Mouse (Mus musculus) hematopoietic stem cell, adult 5-6 weeks (primary cell): Measurements from ENCODE around the gene Ass1. TPM values are rescaled to one million over a fixed set of nuclear protein-coding genes. Genes with fewer than 3 reads are reported as not detected.
"Not testable (repeated sequence)": the region's sequence is repeated elsewhere in the genome, so short reads cannot be mapped to it uniquely, and the experiment has no call there.

Experiments used
- ATAC-seq, 2 experiments: fragments of 125-278 bp in 1 of 2; replicated peaks in 1 of 2; 2 replicates each; pipeline ENCODE4 v1.8.0; 2016 to 2017; ENCODE audit warnings: inconsistent platforms in 2 of 2, mild to moderate bottlenecking in 2 of 2, moderate number of reproducible peaks in 2 of 2, low read depth in 1 of 2, moderate TSS enrichment in 1 of 2; ENCODE audit not compliant: low FRiP score in 2 of 2, poor library complexity in 2 of 2, severe bottlenecking in 2 of 2, insufficient read depth in 1 of 2, low TSS enrichment in 1 of 2
- total RNA-seq: library from RNA; stranded (forward); fragments of 172-1452, 232-1000 nt; gene quantifications from 2 replicates; pipeline ENCODE4 v1.2.3, GENCODE M21; 2017

The Ass1 gene
- total RNA-seq, 1 experiment from 2014 or later, result 63.3 TPM

DNA sequence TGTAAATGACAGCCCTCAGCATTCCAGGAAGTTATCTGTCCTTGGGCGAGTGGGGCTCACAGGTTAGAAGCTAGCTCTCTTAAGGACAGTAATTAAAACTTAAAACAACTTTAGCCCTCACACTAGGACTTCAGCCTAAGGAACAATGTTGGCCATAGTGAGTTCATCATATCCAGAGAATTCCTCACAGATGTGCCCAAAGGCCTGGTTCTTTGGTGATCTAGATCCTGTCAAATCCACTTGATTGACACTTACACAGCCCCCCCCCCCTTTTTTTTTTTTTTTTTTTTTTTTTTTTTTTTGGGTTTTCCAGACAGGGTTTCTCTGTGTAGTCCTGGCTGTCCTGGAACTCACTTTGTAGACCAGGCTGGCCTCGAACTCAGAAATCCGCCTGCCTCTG lies 81.3 kb downstream of the Ass1 start:
- not testable (repeated sequence) for ATAC-seq

DNA sequence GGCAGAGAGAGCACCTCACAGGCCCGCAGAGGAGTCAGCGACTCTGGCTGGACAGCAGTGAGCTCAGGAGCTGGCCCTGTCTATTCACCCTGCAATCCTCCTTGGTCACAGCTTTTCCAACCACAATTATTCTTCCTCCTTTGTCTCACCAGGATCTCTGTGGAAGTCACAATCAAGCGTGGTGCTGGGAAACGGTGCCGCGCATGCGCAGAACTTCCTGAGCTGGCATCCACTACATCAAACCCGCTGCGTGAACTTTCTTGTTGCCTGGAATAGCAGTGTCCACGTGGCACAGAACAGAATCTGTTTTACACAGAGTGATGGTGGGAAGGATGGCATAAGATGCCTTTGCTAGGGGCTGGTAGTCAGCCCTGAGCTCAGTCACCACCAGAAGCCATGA lies 82.0 kb downstream of the Ass1 start:
- no peak for ATAC-seq

DNA sequence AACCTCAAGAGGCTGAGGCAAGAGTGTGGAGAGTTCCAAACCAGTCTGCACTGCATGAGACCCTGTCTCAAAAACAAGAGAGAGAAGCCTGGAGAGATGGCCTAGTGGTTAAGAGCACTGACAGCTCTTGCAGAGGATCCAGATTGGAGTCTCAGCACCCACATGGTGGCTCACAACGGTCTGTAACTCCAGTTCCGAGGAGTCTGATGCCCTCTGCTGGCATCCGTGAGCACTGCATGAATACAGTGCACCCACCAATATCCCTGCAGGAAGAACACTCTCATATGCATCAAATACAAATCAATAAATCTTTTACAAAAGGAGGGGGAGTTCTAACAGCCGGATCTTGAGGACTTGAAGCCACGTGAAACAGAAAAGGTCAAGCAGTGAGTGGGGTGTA lies 84.6 kb downstream of the Ass1 start:
- ATAC-seq, result no peak

Other genes with a start within 250 kb of the Ass1 start
- 4.0 and 6.4 TPM in 2 replicates for gene Ncs1, start 224.4 kb upstream of the Ass1 start, total RNA-seq
- gene Hmcn2, start 155.8 kb upstream of the Ass1 start, total RNA-seq, result 1.5 TPM in 1 of 2 replicates, not detected in the other
- 32.0 and 36.3 TPM in 2 replicates for gene Fubp3, start 102.4 kb downstream of the Ass1 start, total RNA-seq
- gene Prdm12, start 169.8 kb downstream of the Ass1 start, total RNA-seq, result not detected in 2 replicates
- 77.7 and 85.4 TPM in 2 replicates for gene Exosc2, start 200.5 kb downstream of the Ass1 start, total RNA-seq
- gene Abl1, start 218.2 kb downstream of the Ass1 start, total RNA-seq, result 35.4 and 41.1 TPM in 2 replicates